Mouse (Mus musculus): ENCODE results near the gene Gadd45g. TPM values are rescaled to one million over a fixed set of nuclear protein-coding genes. Genes with fewer than 3 reads are reported as not detected.

Gene Gadd45g
- 23.4 and 30.3 TPM in 2 replicates for polyA plus RNA-seq (2015; fragmentation: Nextera tagmentation; extraction: Ambion mirVana)

GRCm38 (mm10) chr13:51846301-51846867, at the start of gene Gadd45g:
Gene Gadd45g (plus strand): TSS chr13:51846678.

Other genes with a start within 250 kb of the Gadd45g start
- 185 and 197 TPM in 2 replicates for gene Cks2, start 201.4 kb upstream of the Gadd45g start, polyA plus RNA-seq (2015; fragmentation: Nextera tagmentation; extraction: Ambion mirVana)
- 12.4 and 20.4 TPM in 2 replicates for gene Secisbp2, start 195.0 kb upstream of the Gadd45g start, polyA plus RNA-seq (2015; fragmentation: Nextera tagmentation; extraction: Ambion mirVana)
- 8.9 and 11.5 TPM in 2 replicates for gene Sema4d, start 52.9 kb upstream of the Gadd45g start, polyA plus RNA-seq (2015; fragmentation: Nextera tagmentation; extraction: Ambion mirVana)

Data from adrenal gland, postnatal 0 days (tissue).